Mouse (Mus musculus): Measurements from ENCODE around the gene St7.

GRCm38 (mm10) chr6:17719423-17719822 lies 26.7 kb downstream of the St7 start:
- no peak for TF ChIP-seq POLR2A (IDR thresholded peaks at IDR 0.05; ENCODE audit: low read depth, low read length)
- no peak for TF ChIP-seq CTCF (conservative IDR thresholded peaks at IDR 0.05; ENCODE audit: insufficient read depth, insufficient read length, low read depth, low read length)

Data from kidney, adult 2 months (tissue).